Mouse (Mus musculus): ENCODE results near the gene Pibf1.

DNA sequence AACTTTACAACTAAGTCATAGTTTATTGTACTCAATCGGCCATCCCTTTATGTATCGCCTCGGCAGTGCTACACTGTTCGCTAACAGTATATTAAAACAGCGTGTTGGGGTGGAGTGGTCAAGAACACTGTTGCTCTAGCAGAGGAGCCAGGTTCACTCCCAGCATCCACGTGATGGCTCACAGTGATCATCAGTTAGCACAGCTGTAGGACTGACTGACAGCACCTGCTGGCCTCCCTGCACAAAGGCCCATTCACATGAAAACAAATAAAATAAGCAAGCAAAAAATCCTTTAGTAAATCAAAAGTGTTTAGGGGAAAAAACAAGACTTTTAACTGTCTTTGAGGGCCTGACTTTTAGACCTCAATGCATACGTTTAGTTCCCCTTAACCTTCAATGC is 10.3 kb upstream of the Pibf1 start:
- TF ChIP-seq POLR2A (IDR thresholded peaks at IDR 0.05; ENCODE audit: borderline replicate concordance, extremely low read depth, low read depth, low read length) (no peak), CTCF (IDR thresholded peaks at IDR 0.05; ENCODE audit: insufficient read depth, low read length) (no peak)

All from lung, adult 2 months (tissue).